Mouse (Mus musculus): Measurements from ENCODE around the gene Rfx2. TPM values are rescaled to one million over a fixed set of nuclear protein-coding genes. Genes with fewer than 3 reads are reported as not detected.

Gene Rfx2
- polyA plus RNA-seq, 1 experiment from 2014 or later: 3.6 TPM

DNA sequence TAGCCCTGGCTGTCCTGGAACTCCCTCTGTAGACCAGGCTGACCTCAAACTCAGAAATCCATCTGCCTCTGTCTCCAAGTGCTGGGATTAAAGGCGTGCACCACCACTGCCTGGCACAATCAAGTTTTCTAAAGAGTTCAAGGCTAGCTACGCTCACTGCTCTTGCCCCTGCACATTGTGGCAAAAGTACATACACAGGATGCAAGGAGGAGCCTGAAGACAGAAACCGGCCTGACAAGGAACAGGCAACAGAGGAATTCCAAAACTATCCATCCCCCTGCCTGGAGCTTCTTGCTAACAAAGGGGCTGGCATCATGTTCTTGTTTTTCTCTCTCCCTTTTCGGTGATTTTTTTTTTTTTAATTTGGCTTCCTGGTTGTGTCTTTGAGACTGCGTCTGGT is 86.6 kb downstream of the Rfx2 start:
- TF ChIP-seq EP300 (IDR thresholded peaks at IDR 0.05; ENCODE audit: low read depth) (no peak), CTCF (IDR thresholded peaks at IDR 0.05; ENCODE audit: low read depth) (no peak)
- Histone ChIP-seq H3K9me3 (ENCODE audit: low read length) (no peaks in the 10 kb centered on the region), H3K4me1 (ENCODE audit: insufficient read depth) (no peaks in the 10 kb centered on the region), H3K27ac (ENCODE audit: low read depth) (no peak overlapping the region), H3K4me3 (ENCODE audit: low read depth, low read length) (no peak overlapping the region), H3K36me3 (replicated peaks; ENCODE audit: insufficient read depth, low read length) (no peaks in the 10 kb centered on the region), H3K4me2 (ENCODE audit: low read depth, low read length) (no peak overlapping the region), H3K9ac (replicated peaks) (no peak overlapping the region), H3K27me3 (ENCODE audit: insufficient read depth, low read length) (no peaks in the 10 kb centered on the region)
- no peak for DNase-seq
- WGBS (ENCODE audit: insufficient replicate concordance): 46% methylated on average over 5 of the region's 5 CpGs
- ATAC-seq: no peak

GRCm38 (mm10) chr17:56740788-56741160 is 90.0 kb downstream of the Rfx2 start:
- no peaks in the 10 kb centered on the region for H3K4me1 ChIP-seq (ENCODE audit: insufficient read depth)
- H3K27ac ChIP-seq (ENCODE audit: low read depth): no peak overlapping the region
- TF ChIP-seq EP300 (IDR thresholded peaks at IDR 0.05; ENCODE audit: low read depth): no peak
- TF ChIP-seq CTCF (IDR thresholded peaks at IDR 0.05; ENCODE audit: low read depth): no peak
- no peaks in the 10 kb centered on the region for H3K36me3 ChIP-seq (replicated peaks; ENCODE audit: insufficient read depth, low read length)
- 76% methylated on average over 17 of the region's 17 CpGs for WGBS (ENCODE audit: insufficient replicate concordance)
- H3K4me3 ChIP-seq (ENCODE audit: low read depth, low read length): no peak overlapping the region
- no peak overlapping the region for H3K4me2 ChIP-seq (ENCODE audit: low read depth, low read length)
- H3K9me3 ChIP-seq (ENCODE audit: low read length): no peaks in the 10 kb centered on the region
- DNase-seq (no peak), ATAC-seq (no peak)
- H3K27me3 ChIP-seq (ENCODE audit: insufficient read depth, low read length): no peaks in the 10 kb centered on the region
- no peak overlapping the region for H3K9ac ChIP-seq (replicated peaks)

DNA sequence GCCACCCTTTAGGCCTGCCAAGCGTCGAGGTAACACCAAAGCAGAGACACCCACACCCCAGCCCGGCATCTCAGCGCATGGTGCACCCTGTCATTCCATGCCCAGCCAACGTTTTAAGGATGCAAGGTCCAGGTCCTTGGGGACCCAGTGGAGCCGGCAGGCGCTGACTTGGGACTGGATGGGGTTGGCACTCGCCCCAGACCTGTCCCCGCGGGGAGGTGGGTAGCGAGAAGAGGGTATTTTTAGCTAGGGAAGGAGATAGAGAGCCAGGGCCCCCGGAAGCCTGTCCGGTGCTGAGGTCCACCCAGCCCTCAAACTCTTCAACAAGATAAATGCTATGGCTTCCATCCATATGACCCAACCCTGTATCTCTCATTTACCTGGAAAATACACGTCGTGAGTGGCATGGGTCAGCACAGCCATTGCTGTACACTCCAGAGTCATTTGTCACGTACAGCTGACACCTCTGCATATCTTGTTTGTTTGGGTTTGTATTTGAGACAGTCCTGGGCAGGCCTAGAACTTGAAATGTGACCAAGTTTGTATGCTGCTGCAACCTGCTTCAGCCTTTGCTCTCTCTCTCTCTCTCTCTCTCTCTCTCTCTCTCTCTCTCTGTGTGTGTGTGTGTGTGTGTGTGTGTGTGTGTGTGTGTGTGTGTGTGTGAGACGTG is 90.6 kb downstream of the Rfx2 start:
- 74% methylated on average over 17 of the region's 17 CpGs for WGBS (ENCODE audit: insufficient replicate concordance)
- Histone ChIP-seq H3K9me3 (ENCODE audit: low read length) (no peaks in the 10 kb centered on the region), H3K4me3 (ENCODE audit: low read depth, low read length) (no peak overlapping the region), H3K4me1 (ENCODE audit: insufficient read depth) (no peaks in the 10 kb centered on the region), H3K9ac (replicated peaks) (no peak overlapping the region), H3K27ac (ENCODE audit: low read depth) (no peak overlapping the region), H3K27me3 (ENCODE audit: insufficient read depth, low read length) (no peaks in the 10 kb centered on the region), H3K36me3 (replicated peaks; ENCODE audit: insufficient read depth, low read length) (no peaks in the 10 kb centered on the region), H3K4me2 (ENCODE audit: low read depth, low read length) (no peak overlapping the region)
- DNase-seq (no peak), ATAC-seq (no peak)
- no peak for TF ChIP-seq EP300 (IDR thresholded peaks at IDR 0.05; ENCODE audit: low read depth)
- TF ChIP-seq CTCF (IDR thresholded peaks at IDR 0.05; ENCODE audit: low read depth): no peak

DNA sequence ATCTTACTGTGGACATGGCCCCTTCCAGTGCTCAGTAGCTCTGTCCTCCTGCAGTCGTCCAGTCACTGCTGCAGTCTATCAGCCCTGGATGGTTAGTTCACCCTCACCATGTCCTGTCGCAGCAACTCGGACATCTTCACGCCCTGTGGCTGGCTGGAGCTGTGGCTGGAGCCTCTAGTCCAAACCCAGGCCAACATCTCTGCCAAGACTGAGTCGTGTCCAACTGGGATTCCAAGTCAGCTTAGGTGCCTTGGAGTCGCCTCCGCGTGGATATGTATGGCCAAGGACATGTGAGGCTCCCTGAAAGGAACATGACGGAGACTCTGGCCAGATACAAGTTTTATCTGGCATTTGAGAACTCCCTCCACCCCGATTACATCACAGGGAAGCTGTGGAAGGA is 92.6 kb downstream of the Rfx2 start:
- DNase-seq: no peak
- Histone ChIP-seq H3K4me1 (ENCODE audit: insufficient read depth) (no peaks in the 10 kb centered on the region), H3K9me3 (ENCODE audit: low read length) (no peaks in the 10 kb centered on the region), H3K27ac (ENCODE audit: low read depth) (no peak overlapping the region), H3K4me3 (ENCODE audit: low read depth, low read length) (no peak overlapping the region), H3K27me3 (ENCODE audit: insufficient read depth, low read length) (no peaks in the 10 kb centered on the region), H3K9ac (replicated peaks) (no peak overlapping the region), H3K36me3 (replicated peaks; ENCODE audit: insufficient read depth, low read length) (no peaks in the 10 kb centered on the region), H3K4me2 (ENCODE audit: low read depth, low read length) (no peak overlapping the region)
- 68% methylated on average over 10 of the region's 10 CpGs for WGBS (ENCODE audit: insufficient replicate concordance)
- TF ChIP-seq EP300 (IDR thresholded peaks at IDR 0.05; ENCODE audit: low read depth) (no peak), CTCF (IDR thresholded peaks at IDR 0.05; ENCODE audit: low read depth) (no peak)
- ATAC-seq: no peak

DNA sequence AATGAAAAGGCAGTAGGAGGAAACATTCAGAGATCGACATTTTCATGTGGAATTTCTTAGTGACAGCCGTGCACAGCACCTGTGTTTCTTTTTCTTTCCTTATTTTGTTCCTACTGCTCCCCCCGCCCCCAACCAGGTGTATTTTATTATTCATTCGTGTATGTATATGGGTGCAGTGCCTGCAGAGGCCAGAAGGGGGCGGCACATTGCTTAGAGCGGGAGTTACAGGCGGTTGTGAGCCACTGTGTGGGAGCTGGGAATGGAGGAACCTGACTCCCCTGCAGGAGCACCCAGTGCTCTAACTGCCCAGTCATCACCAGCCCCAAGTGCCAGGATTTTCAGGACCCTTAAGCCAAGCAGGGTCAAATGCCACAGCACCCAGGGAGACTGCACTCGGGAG is 94.3 kb downstream of the Rfx2 start:
- TF ChIP-seq EP300 (IDR thresholded peaks at IDR 0.05; ENCODE audit: low read depth) (no peak), CTCF (IDR thresholded peaks at IDR 0.05; ENCODE audit: low read depth) (peak; percentile 69)
- Histone ChIP-seq H3K4me3 (ENCODE audit: low read depth, low read length) (no peak overlapping the region), H3K36me3 (replicated peaks; ENCODE audit: insufficient read depth, low read length) (no peaks in the 10 kb centered on the region), H3K4me2 (ENCODE audit: low read depth, low read length) (no peak overlapping the region), H3K4me1 (ENCODE audit: insufficient read depth) (no peaks in the 10 kb centered on the region), H3K9ac (replicated peaks) (no peak overlapping the region), H3K9me3 (ENCODE audit: low read length) (no peaks in the 10 kb centered on the region), H3K27me3 (ENCODE audit: insufficient read depth, low read length) (no peaks in the 10 kb centered on the region), H3K27ac (ENCODE audit: low read depth) (no peak overlapping the region)
- ATAC-seq: no peak
- no peak for DNase-seq
- 39% methylated on average over 8 of the region's 8 CpGs for WGBS (ENCODE audit: insufficient replicate concordance)

DNA sequence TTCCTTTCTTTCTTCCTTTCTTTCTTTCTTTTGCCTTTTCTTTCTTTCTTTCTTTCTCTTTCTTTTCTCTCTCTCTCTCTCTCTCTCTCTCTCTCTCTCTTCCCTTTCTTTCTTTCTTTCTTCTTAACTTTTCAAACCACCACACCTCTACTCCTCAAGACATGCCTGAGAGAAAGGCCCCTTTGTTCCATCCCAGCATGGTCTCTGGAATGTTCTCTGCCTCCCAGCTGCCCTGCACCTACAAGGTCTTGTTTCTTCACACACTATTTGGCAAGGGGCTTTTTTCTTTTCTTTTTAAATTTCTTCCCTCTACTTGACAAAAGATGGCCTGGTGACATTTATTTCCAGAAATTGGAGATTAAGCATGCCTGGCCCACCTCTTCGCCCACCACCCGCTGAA is 101.2 kb downstream of the Rfx2 start:
- peaks cover 6% of the 10 kb centered on the region; the same call in 1 of the 2 replicates for H3K27me3 ChIP-seq (ENCODE audit: insufficient read depth, low read length)
- DNase-seq (no peak), ATAC-seq (no peak)
- no peak overlapping the region for H3K27ac ChIP-seq (ENCODE audit: low read depth)
- TF ChIP-seq EP300 (IDR thresholded peaks at IDR 0.05; ENCODE audit: low read depth) (no peak), CTCF (IDR thresholded peaks at IDR 0.05; ENCODE audit: low read depth) (no peak)
- no peak overlapping the region for H3K9ac ChIP-seq (replicated peaks)
- no peak overlapping the region for H3K4me2 ChIP-seq (ENCODE audit: low read depth, low read length)
- no peaks in the 10 kb centered on the region for H3K36me3 ChIP-seq (replicated peaks; ENCODE audit: insufficient read depth, low read length)
- H3K4me3 ChIP-seq (ENCODE audit: low read depth, low read length): no peak overlapping the region
- H3K4me1 ChIP-seq (ENCODE audit: insufficient read depth): peaks cover 3% of the 10 kb centered on the region; the same call in 1 of the 2 replicates
- no peaks in the 10 kb centered on the region for H3K9me3 ChIP-seq (ENCODE audit: low read length)
- 80% methylated on average over 2 of the region's 2 CpGs for WGBS (ENCODE audit: insufficient replicate concordance)
